Mouse (Mus musculus) lung, adult 2 months (tissue): ENCODE measurements around the gene Rps6ka2.
"Not testable (repeated sequence)": the region's sequence is repeated elsewhere in the genome, so short reads cannot be mapped to it uniquely, and the experiment has no call there.

ENCODE experiments used
- CTCF ChIP-seq: fragments of 200-500 bp; IDR thresholded peaks from 2 replicates; pipeline ENCODE4 v1.5.1; 2011; ENCODE audit warnings: mild to moderate bottlenecking, low read length, control low read depth; ENCODE audit not compliant: insufficient read depth
- POLR2A ChIP-seq: fragments of 200-500 bp; IDR thresholded peaks from 2 replicates; pipeline ENCODE4 v1.6.1; 2011; ENCODE audit warnings: low read depth, mild to moderate bottlenecking, control low read depth, low read length, borderline replicate concordance; ENCODE audit errors: extremely low read depth

- TF ChIP-seq POLR2A, CTCF: not testable (repeated sequence)
Observed at GRCm38 (mm10) chr17:7134002-7134401, 35.9 kb upstream of the Rps6ka2 start.
